Mouse (Mus musculus): ENCODE measurements around the gene Scamp2. TPM values are rescaled to one million over a fixed set of nuclear protein-coding genes. Genes with fewer than 3 reads are reported as not detected.

The Scamp2 gene
- total RNA-seq (2023), result 100 to 1,000 TPM; 104 to 110 TPM

DNA sequence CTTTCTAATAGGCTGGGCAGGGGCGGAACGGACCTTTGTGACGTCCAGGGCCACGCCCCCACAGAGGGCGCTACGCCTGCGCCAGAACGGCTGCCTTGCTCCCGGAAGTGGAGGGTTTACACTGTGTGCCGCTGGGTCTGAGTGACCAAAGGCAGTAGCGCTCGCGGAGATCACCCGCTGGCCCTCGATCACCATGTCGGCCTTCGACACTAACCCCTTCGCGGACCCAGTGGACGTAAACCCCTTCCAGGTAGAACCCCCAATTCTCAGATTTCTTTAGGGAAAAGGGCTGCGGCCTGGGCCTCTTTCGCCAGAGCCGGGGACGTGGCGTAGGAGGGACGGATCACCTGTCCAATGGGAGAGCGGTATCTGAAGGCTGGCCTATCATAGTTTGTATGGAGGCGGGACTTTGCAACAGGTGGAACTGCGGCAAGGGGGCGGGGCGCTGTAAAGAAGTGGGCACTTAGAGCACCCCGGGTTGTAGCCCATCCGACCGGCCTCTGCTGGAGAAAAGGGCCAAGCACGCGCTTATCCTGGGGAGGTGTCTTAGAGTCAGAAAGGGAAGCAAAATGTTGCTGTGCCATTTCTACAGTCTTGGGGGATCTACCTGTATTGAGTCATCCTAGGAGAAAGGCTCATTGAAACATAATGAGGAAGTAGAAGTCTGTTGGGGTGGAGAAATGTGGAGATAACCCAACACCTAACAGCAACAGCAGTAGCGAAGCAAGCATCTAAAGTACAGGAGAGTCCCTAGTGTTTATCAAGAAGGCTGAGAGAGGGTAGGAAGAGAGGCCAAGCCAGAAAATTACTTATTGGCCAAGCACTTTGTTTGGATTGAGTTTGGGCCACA lies at the start of gene Scamp2:
Gene Scamp2 (plus strand): TSS at position 83 of the 850 bp plus-strand sequence.

DNA sequence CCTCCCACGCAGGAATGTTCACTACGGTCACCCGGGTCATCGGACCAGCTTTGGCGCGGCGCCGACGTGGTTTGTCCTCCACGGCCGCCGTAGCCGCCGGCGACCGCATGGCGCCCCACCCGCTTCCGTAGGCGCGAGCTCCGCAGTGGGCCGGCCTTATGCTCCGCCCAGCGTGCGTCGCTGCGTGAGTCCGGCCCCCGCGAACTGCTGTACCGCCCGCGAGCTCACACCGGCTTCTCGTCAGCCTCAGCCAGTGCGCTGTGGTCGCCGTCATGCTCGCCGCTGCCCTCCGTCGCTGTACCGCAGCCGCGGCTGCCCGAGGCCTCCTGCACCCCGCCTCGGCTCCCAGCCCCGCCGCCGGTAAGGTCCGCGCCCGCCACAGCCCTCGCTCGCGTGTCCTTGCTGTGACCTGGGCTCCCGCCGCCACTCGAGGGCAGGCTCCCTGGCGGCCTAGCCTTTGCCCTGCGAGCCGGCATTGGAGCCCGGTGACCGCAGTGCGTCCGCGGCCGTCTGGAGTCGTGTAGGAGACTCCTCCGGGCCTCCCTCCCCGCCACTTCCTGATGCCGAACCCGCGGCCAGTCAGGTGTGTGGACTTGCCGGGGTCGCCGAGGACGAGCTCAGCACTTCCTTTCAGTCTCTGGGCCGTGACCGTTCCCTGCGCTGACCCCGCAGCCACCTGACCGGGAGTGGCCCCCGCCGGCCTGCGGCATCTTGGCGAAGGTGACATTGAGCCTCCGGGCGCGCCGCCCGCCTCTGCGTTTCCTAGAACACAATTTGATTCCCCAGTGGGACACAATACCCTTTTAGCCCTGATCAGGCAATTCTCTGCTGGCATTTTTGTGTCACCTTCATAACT lies 39.5 kb upstream of the Scamp2 start, which contains the start of gene Cox5a:
Gene Cox5a (plus strand): TSS at position 219 of the 856 bp plus-strand sequence.

DNA sequence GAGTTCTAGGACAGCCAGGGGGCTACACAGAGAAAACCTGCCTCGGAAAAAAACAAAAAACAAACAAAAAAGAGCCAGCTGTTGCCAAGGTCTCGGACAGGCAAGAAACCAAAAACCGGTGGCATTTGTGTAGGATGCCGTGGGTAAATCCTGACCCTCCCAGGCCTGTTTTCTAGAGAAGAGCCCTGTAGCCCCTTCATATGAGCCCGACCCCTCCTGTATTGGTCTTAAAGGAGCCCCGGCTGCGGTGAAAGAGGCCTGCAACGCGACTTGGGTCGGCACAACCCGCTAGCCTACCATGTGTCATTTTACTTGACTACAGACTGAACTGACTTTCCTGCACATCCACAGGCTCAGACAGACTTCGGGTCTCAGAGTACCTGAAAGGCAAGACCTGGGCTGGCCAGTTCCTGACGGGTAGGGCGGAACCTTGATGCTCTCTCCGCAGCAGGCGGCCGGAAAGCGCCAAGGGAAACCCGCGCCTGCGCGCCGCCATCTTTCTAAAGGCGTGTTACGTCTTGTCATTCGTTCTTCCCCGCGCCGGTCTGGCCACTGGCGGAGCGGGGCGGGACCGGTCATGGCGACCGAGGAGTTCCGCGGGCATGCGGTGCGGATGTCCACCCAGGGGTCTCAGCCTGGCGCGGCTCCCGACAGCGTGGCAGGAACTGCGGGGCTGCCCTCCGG lies 23.6 kb upstream of the Scamp2 start, which contains the start of gene Fam219b:
Gene Fam219b (plus strand): TSS at position 485 of the 684 bp plus-strand sequence.

DNA sequence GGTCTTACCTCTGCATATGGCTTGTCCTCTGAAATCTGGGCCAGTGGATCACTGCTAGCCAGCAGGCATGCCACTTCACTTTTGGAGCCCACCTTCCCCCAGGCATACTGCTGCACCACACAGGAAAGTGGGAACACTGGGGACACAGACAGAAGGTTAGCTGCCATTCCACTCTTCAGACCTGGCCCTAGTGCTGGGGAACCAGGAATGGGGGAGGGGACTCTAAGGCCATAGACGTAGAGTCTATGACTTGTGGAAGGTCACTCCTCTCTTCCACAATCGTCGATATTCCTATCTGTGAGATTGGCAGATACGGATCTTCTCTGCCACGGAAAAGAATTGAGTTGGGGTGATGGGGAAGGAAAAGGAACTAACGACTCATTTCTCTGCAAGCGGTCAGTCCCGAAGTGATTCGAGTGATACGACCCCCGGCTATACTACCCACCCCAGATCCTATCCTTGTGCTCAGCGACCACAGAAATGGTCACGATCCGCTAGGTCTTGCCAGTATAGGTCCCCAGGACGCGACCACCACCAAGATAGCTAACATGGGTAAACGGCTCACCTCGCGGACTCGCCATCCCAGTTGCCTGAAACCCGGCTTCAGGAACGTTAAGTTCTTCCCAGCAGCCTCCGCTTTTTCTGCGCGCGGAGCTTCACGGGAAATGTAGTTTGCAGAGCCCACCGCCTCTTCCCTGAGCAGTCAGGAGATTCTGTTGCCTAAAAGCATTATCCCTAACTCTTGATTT lies 8.4 kb upstream of the Scamp2 start, which contains the start of gene Mpi:
Gene Mpi (minus strand): TSS at position 625 of the 749 bp plus-strand sequence.

DNA sequence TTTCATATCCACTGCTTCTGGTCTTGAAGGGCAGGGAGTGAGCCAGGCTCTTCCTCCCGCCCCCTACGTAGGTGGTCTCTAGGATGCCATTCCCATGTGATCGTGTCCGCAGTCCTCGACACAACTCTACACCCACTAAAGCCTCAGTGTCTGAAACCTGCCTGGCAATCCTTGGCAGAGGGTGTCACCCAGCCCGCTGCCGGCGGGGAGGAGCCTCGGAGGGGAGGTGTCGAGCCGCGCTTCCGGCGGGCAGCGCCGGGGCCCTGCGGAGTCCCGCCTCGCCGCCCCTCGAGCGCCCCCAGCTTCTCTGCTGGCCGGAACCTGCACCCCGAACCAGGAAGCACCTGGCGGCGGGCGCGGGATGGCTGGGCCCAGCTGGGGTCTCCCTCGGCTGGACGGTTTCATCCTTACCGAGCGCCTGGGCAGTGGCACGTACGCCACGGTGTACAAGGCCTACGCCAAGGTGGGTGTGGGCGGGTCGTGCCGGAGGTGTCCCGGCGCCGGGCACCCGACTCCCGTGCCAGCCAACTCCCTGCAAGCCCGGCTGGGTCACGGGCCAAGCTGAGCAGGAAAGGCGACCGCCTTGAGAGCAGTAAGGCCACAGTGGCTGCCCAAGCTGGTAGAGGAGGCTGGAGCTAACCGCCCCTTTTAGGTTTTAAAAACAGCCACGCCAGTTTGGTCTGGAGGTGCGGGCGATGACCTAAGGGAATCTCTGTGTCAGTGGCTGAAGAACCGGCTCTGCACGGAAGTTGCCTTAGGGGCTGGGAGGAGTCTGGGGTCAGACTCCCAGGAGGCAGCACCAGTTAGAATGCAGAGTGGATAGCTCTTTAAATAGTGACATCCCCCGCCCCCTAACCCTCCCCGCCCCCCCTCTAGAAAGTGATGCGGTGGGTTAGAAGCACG lies 28.7 kb downstream of the Scamp2 start, which contains the start of gene Ulk3:
Gene Ulk3 (plus strand): TSS at position 229 of the 903 bp plus-strand sequence.

DNA sequence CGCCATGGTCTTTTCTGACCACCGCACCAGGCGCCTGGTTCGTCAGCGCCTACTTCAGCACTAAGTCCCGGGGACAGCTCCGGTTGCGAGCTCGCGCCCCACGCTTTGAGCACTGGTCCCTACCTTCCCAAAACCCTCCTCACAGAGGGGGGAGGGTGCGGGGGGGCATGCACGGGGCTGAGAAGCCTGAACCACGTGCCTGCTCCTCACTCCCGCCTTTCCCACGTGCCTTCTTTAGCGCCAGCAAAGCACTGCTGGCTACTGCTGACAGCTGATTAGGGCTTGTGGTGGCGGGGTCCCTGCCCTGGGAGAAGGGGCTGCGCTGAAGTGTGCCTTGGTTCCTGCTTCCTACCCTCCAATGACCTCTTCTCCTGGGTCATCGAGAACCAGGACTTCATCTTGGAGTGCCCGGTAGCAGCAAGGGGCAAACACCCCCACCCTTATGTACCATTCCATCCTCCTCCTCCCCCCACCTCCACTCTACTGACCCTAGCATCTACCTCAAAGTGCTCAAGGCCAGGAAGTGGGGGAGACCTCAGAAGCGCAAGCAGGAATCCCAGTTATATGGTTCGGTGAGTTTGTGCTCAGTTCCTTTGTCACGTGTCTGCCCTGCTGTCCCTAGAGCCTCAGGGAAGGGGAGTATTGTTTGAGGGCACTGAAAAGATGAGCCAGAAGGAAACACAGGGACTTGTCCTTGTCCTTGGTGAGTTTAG lies 45.6 kb downstream of the Scamp2 start, which contains the start of gene Cplx3:
Gene Cplx3 (minus strand): TSS at position 143 of the 713 bp plus-strand sequence.

DNA sequence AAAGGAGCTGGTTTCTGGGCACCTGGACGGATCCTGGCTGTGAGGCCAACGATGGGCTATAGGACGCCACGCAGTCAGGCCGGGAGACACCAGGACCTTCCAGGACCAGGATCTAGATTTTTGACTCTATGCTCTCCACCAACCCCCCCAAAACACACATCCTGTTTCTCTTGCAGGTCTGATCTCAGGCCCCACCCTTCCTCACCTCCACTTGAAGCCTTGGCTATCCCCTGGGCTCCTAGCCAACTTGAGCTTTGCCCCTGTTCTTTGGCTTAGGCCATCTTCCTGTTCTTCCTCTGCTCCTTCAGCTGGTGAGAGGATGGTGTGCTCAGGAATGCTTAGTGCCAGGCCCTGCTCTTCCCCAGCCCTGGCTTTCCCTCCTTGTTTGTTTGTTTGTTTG lies 59.9 kb downstream of the Scamp2 start, which contains the start of gene Lman1l:
Gene Lman1l (minus strand): TSS at position 101 of the 400 bp plus-strand sequence.

Other genes with a start within 250 kb of the Scamp2 start
- 10 to 100 TPM; 76.9 to 92.2 TPM for gene Ppcdc, start 120.8 kb upstream of the Scamp2 start, total RNA-seq (2023)
- not detected for gene Scamp5, start 92.9 kb upstream of the Scamp2 start, total RNA-seq (2023)
- not detected for gene Rpp25, start 56.9 kb upstream of the Scamp2 start, total RNA-seq (2023)
- gene Cox5a, start 39.7 kb upstream of the Scamp2 start, total RNA-seq (2023), result 100 to 1,000 TPM in 1 of 2 experiments, 10 to 100 TPM in 1; 97.3 to 115 TPM
- 10 to 100 TPM; 14.0 to 22.5 TPM for gene Fam219b, start 23.4 kb upstream of the Scamp2 start, total RNA-seq (2023)
- gene Mpi, start 8.2 kb upstream of the Scamp2 start, total RNA-seq (2023), result 10 to 100 TPM; 11.6 to 13.3 TPM
- gene Ulk3, start 28.5 kb downstream of the Scamp2 start, total RNA-seq (2023), result 100 to 1,000 TPM in 1 of 2 experiments, 10 to 100 TPM in 1; 98.3 to 103 TPM
- not detected for gene Cplx3, start 45.3 kb downstream of the Scamp2 start, total RNA-seq (2023)
- 1 to 10 TPM; 1.0 to 1.4 TPM for gene Lman1l, start 59.8 kb downstream of the Scamp2 start, total RNA-seq (2023)
- gene Csk, start 92.7 kb downstream of the Scamp2 start, total RNA-seq (2023), result 100 to 1,000 TPM; 625 to 646 TPM
- not detected for gene Cyp1a2, start 122.8 kb downstream of the Scamp2 start, total RNA-seq (2023)
- gene Cyp1a1, start 127.0 kb downstream of the Scamp2 start, total RNA-seq (2023), result not detected
- 10 to 100 TPM; 24.4 to 26.1 TPM for gene Edc3, start 147.6 kb downstream of the Scamp2 start, total RNA-seq (2023)
- gene Clk3, start 204.9 kb downstream of the Scamp2 start, total RNA-seq (2023), result 100 to 1,000 TPM; 209 to 212 TPM